Mouse (Mus musculus) liver, embryonic 16.5 days (tissue): Measurements from ENCODE around the gene Swsap1. TPM values are rescaled to one million over a fixed set of nuclear protein-coding genes. Genes with fewer than 3 reads are reported as not detected.

Experiments used
- ATAC-seq: fragments of 200-750 bp; cut with Nextera tagmentation; 2 replicates; pipeline ENCODE4 v1.8.0; 2017; ENCODE audit warnings: low read depth, mild to moderate bottlenecking, moderate number of reproducible peaks, moderate library complexity
- H3K27ac ChIP-seq: fragments of 300-500 bp; sonication (generic); 2 replicates; pipeline ENCODE4 v1.5.1; 2014; ENCODE audit warnings: mild to moderate bottlenecking, low read length
- H3K27me3 ChIP-seq: fragments of 300-500 bp; sonication (generic); 2 replicates; pipeline ENCODE4 v1.6.1; 2014; ENCODE audit warnings: low read depth, low read length, mixed read lengths; ENCODE audit not compliant: control insufficient read depth, insufficient read depth
- H3K36me3 ChIP-seq: fragments of 300-500 bp; sonication (generic); 2 replicates; pipeline ENCODE4 v1.6.1; 2014; ENCODE audit warnings: mild to moderate bottlenecking; ENCODE audit not compliant: control insufficient read depth, insufficient read depth
- H3K4me1 ChIP-seq: fragments of 300-500 bp; sonication (generic); 2 replicates; pipeline ENCODE4 v1.6.1; 2014; ENCODE audit warnings: low read depth, low read length, mixed read lengths; ENCODE audit not compliant: control insufficient read depth
- H3K4me2 ChIP-seq: fragments of 300-500 bp; sonication (generic); 2 replicates; pipeline ENCODE4 v1.6.1; 2014; ENCODE audit warnings: low read depth, low read length, mixed read lengths
- H3K4me3 ChIP-seq: fragments of 300-500 bp; sonication (generic); 2 replicates; pipeline ENCODE4 v1.5.1; 2014; ENCODE audit warnings: low read depth, mild to moderate bottlenecking, low read length
- H3K9ac ChIP-seq: fragments of 300-500 bp; sonication (generic); 2 replicates; pipeline ENCODE4 v1.6.1; 2014; ENCODE audit warnings: low read depth, low read length
- H3K9me3 ChIP-seq: fragments of 300-500 bp; sonication (generic); replicated peaks from 2 replicates; pipeline ENCODE4 v1.6.1; 2016; ENCODE audit warnings: low read length; ENCODE audit not compliant: control insufficient read depth
- WGBS: fragments of 180-500 bp; shearing (Covaris S2); extraction: QIAGEN DNeasy Blood & Tissue Kit; methylation state at CpG from one replicate; pipeline ENCODE4 v1.1.7; 2014; ENCODE audit not compliant: insufficient replicate concordance; 5-methylcytosine and 5-hydroxymethylcytosine counted together
- polyA plus RNA-seq: library from polyadenylated mRNA; unstranded; fragments of >200 nt; fragmentation: Nextera tagmentation; extraction: Ambion mirVana; gene quantifications from 2 replicates; pipeline ENCODE4 v1.2.1, GENCODE M21; 2015

Gene Swsap1
- polyA plus RNA-seq, 1 experiment from 2014 or later = 2.1 TPM

DNA sequence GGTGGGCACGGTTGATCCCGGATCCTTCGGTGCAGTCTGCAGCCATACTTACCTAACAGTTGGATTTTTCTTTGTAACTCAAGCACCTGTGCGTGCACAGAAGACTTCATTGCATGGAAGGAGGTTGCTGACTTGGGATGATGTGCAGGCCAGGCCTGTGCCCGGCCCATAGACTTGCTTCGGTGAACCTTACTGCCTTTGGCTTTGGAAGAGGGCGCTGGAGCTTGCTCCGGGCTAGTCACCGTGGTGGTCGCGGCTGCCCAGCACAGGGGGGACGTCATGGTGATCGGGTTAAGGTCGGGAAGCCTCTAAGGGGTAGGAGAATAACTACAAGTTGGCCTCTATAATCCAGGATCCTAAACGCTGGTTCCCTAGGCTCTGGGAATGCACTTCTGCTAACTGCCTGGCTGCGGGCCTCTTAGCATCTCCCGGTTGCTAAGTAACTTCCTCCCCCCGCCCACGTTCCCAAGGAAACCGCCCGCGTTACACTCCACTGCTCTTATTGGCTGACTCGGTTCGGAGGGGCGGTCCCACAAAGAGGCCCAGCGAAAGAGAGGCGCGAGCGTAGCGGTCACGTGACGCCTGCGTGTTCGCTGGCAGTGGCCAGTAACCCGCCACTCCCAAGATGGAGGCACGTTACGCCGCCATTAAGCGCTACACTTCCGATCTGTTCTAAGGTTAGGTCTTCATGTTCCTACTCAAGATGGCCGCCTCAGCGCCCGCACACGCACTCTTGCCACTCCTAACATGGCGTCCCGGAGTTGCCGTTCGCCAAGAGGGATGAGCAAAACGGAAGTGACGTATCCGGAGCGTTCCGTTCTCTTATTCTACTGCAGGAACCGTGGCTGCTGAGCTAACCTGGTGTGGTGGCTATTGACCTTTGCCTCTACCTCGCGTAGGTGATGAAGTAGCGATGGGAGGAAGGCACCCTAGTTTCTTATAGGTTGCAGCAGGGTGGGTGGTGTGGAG, 46.9 kb downstream of the Swsap1 start, which contains the start of the genes Ccdc151 and Prkcsh:
Ccdc151 (minus strand) TSS at position 441 of the 969 bp plus-strand sequence.
Prkcsh (plus strand) TSS at position 613 of the 969 bp plus-strand sequence.
- peak within 1 kb of the TSS; percentile 76 for H3K4me3 ChIP-seq
- H3K27ac ChIP-seq = peak within 1 kb of the TSS; percentile 67
- peaks cover 15% of the 10 kb centered on the region for H3K4me1 ChIP-seq
- H3K9ac ChIP-seq = peak within 1 kb of the TSS; percentile 61
- WGBS = 6% methylated on average over 57 of the region's 57 CpGs
- peaks cover 5% of the 10 kb centered on the region for H3K36me3 ChIP-seq
- no peaks in the 10 kb centered on the region for H3K27me3 ChIP-seq
- ATAC-seq = peak; percentile 98
- H3K9me3 ChIP-seq = no peaks in the 10 kb centered on the region
- peak within 1 kb of the TSS; percentile 90 for H3K4me2 ChIP-seq

GRCm38 (mm10) chr9:22003163-22003554, 47.6 kb downstream of the Swsap1 start:
- Histone ChIP-seq H3K9me3 (no peaks in the 10 kb centered on the region), H3K4me3 (peak overlapping the region; percentile 76), H3K4me2 (peak overlapping the region; percentile 90), H3K36me3 (peaks cover 9% of the 10 kb centered on the region), H3K27ac (peak overlapping the region; percentile 67), H3K4me1 (peaks cover 15% of the 10 kb centered on the region), H3K27me3 (no peaks in the 10 kb centered on the region), H3K9ac (peak overlapping the region; percentile 61)
- WGBS = under 1% methylated on average over 18 of the region's 18 CpGs
- ATAC-seq = peak; percentile 7; the same call in 1 of the 2 replicates

DNA sequence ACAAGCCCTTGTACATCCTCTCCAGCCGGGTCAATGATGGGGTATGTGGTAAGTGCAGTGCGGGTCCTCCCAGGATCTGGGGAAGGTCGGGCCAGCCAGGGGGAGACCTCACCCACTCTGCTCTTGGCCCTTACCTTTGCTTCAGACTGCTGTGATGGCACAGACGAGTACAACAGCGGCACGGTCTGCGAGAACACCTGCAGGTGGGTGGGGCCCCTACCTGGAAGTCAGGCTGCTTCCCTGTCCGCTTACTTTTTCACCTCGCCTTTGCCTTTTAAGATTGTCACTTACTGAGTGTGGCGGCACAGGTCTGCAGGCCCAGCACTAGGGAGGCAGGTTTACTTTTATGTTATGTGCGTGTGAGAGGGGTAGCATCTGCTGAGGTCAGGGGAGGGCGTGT, 49.0 kb downstream of the Swsap1 start:
- peaks cover 18% of the 10 kb centered on the region for H3K36me3 ChIP-seq
- WGBS = 85% methylated on average over 12 of the region's 12 CpGs

More for the DNA sequence above, 49.0 kb downstream of the Swsap1 start:
- Histone ChIP-seq H3K9ac (no peak overlapping the region), H3K4me1 (peaks cover 15% of the 10 kb centered on the region), H3K27me3 (no peaks in the 10 kb centered on the region), H3K27ac (no peak overlapping the region), H3K4me2 (no peak overlapping the region), H3K4me3 (no peak overlapping the region), H3K9me3 (no peaks in the 10 kb centered on the region)
- no peak for ATAC-seq

Other genes starting within 250 kb of the Swsap1 start
- 23.9 and 29.3 TPM in 2 replicates for gene Ldlr, start 232.3 kb upstream of the Swsap1 start, polyA plus RNA-seq
- gene Spc24, start 195.5 kb upstream of the Swsap1 start, polyA plus RNA-seq = 68.0 and 75.7 TPM in 2 replicates
- gene Kank2, start 157.0 kb upstream of the Swsap1 start, polyA plus RNA-seq = 3.8 and 5.0 TPM in 2 replicates
- gene Angptl8, start 120.2 kb upstream of the Swsap1 start, polyA plus RNA-seq = 51.1 and 55.7 TPM in 2 replicates
- gene Dock6, start 103.1 kb upstream of the Swsap1 start, polyA plus RNA-seq = 5.0 and 5.3 TPM in 2 replicates
- gene Rab3d, start 37.6 kb upstream of the Swsap1 start, polyA plus RNA-seq = 12.9 and 13.9 TPM in 2 replicates
- 1.3 and 1.6 TPM in 2 replicates for gene Ccdc159, start 28.3 kb upstream of the Swsap1 start, polyA plus RNA-seq
- gene Tmem205, start 28.2 kb upstream of the Swsap1 start, polyA plus RNA-seq = 172 and 194 TPM in 2 replicates
- 0.96 and 1.4 TPM in 2 replicates for gene Plppr2, start 18.7 kb upstream of the Swsap1 start, polyA plus RNA-seq
- gene Epor, start 7.8 kb downstream of the Swsap1 start, polyA plus RNA-seq = 115 and 116 TPM in 2 replicates
- gene Rgl3, start 33.7 kb downstream of the Swsap1 start, polyA plus RNA-seq = 0.14 and 0.32 TPM in 2 replicates
- 0.05 TPM in 1 of 2 replicates, not detected in the other for gene Ccdc151, start 46.9 kb downstream of the Swsap1 start, polyA plus RNA-seq
- gene Prkcsh, start 47.1 kb downstream of the Swsap1 start, polyA plus RNA-seq = 51.2 and 52.5 TPM in 2 replicates
- gene Elavl3, start 96.3 kb downstream of the Swsap1 start, polyA plus RNA-seq = 0.04 TPM in 1 of 2 replicates, not detected in the other
- gene Gm49318, start 115.5 kb downstream of the Swsap1 start, polyA plus RNA-seq = not detected in 2 replicates
- gene Zfp653, start 115.6 kb downstream of the Swsap1 start, polyA plus RNA-seq = 5.7 and 6.2 TPM in 2 replicates
- gene Ecsit, start 129.7 kb downstream of the Swsap1 start, polyA plus RNA-seq = 21.1 and 22.2 TPM in 2 replicates
- 0.22 and 1.8 TPM in 2 replicates for gene Cnn1, start 143.5 kb downstream of the Swsap1 start, polyA plus RNA-seq
- gene Elof1, start 161.4 kb downstream of the Swsap1 start, polyA plus RNA-seq = 77.8 and 78.7 TPM in 2 replicates
- gene Acp5, start 180.0 kb downstream of the Swsap1 start, polyA plus RNA-seq = 228 and 240 TPM in 2 replicates
- 28.9 and 34.6 TPM in 2 replicates for gene Pigyl, start 201.1 kb downstream of the Swsap1 start, polyA plus RNA-seq
- gene Zfp872, start 232.3 kb downstream of the Swsap1 start, polyA plus RNA-seq = 0.09 TPM in 1 of 2 replicates, not detected in the other